ENCODE assay signal across 18 mouse cellular contexts in genomic region chr13:29953417-29954045, GRCm38 (mm10). TPM values are rescaled to one million over a fixed set of nuclear protein-coding genes. Genes with fewer than 3 reads are reported as not detected.
DNase-seq lines count a peak whose midpoint lies in the region; ATAC-seq and TF ChIP-seq lines count a peak whose summit lies in the region.
"Had no signal": no experiment of that assay in that cellular context is flagged by ENCODE, and none has a peak within 500 bp of the region (broad histone marks: within the 10 kb centered on the region; RNA-seq: fewer than 3 reads in every experiment).

No protein-coding gene starts in this region.

- H3K27ac ChIP-seq in gastrocnemius, adult 2 months, result no peak overlapping the region
- no peak overlapping the region for H3K27ac ChIP-seq in kidney, postnatal 0 days
- no peak overlapping the region for H3K27ac ChIP-seq in kidney, embryonic 15.5 days
- no peak overlapping the region for H3K27ac ChIP-seq in midbrain, postnatal 0 days (ENCODE audit: low read depth, low read length)
- no peak overlapping the region for H3K27ac ChIP-seq in midbrain, embryonic 13.5 days
- H3K27ac ChIP-seq: forebrain, embryonic 12.5 days; limb, embryonic 12.5 days; lung, embryonic 15.5 days had no signal

- H3K27me3 ChIP-seq in kidney, postnatal 0 days (ENCODE audit: insufficient read depth, low read length), result no peaks in the 10 kb centered on the region
- H3K27me3 ChIP-seq in kidney, embryonic 15.5 days, result no peaks in the 10 kb centered on the region
- no peaks in the 10 kb centered on the region for H3K27me3 ChIP-seq in midbrain, postnatal 0 days (ENCODE audit: insufficient read depth, low read length)
- no peaks in the 10 kb centered on the region for H3K27me3 ChIP-seq in midbrain, embryonic 13.5 days
- H3K27me3 ChIP-seq: forebrain, embryonic 12.5 days; limb, embryonic 12.5 days; lung, embryonic 15.5 days; megakaryocyte, embryonic 14.5 days had no signal

- no peaks in the 10 kb centered on the region for H3K9me3 ChIP-seq in kidney, postnatal 0 days (replicated peaks; ENCODE audit: low read length)
- 0 out of 2 replicates have a peak, but pooled peaks cover 2% of the 10 kb centered on the region for H3K9me3 ChIP-seq in kidney, embryonic 15.5 days (replicated peaks)
- H3K9me3 ChIP-seq in midbrain, postnatal 0 days (ENCODE audit: low read length), result no peaks in the 10 kb centered on the region
- 0 out of 2 replicates have a peak, but pooled peaks cover 2% of the 10 kb centered on the region for H3K9me3 ChIP-seq in midbrain, embryonic 13.5 days
- H3K9me3 ChIP-seq: forebrain, embryonic 12.5 days; limb, embryonic 12.5 days; lung, embryonic 15.5 days had no signal

- peak; percentile 22; the same call in 1 of the 2 replicates for TF ChIP-seq CTCF in gastrocnemius, adult 2 months (IDR thresholded peaks at IDR 0.05)
- peak; percentile 51 for TF ChIP-seq CTCF in kidney, postnatal 0 days (IDR thresholded peaks at IDR 0.05; ENCODE audit: low read depth)
- peak; percentile 33 for TF ChIP-seq CTCF in midbrain, postnatal 0 days (IDR thresholded peaks at IDR 0.05)

- H3K4me3 ChIP-seq in gastrocnemius, adult 2 months, result no peak overlapping the region
- no peak overlapping the region for H3K4me3 ChIP-seq in kidney, postnatal 0 days (replicated peaks; ENCODE audit: low read depth, low read length)
- H3K4me3 ChIP-seq in kidney, embryonic 15.5 days (replicated peaks), result no peak overlapping the region
- H3K4me3 ChIP-seq in midbrain, postnatal 0 days (ENCODE audit: low read depth, low read length), result no peak overlapping the region
- H3K4me3 ChIP-seq in midbrain, embryonic 13.5 days (replicated peaks), result no peak overlapping the region
- H3K4me3 ChIP-seq: forebrain, embryonic 12.5 days; limb, embryonic 12.5 days; lung, embryonic 15.5 days; megakaryocyte, embryonic 14.5 days had no signal

- H3K4me1 ChIP-seq in kidney, postnatal 0 days (replicated peaks; ENCODE audit: insufficient read depth, low read length), result peaks cover 14% of the 10 kb centered on the region; the same call in 1 of the 2 replicates
- peaks cover 43% of the 10 kb centered on the region for H3K4me1 ChIP-seq in kidney, embryonic 15.5 days
- H3K4me1 ChIP-seq in midbrain, postnatal 0 days (ENCODE audit: insufficient read depth, low read length), result no peaks in the 10 kb centered on the region
- no peaks in the 10 kb centered on the region for H3K4me1 ChIP-seq in midbrain, embryonic 13.5 days (replicated peaks)
- H3K4me1 ChIP-seq: lung, embryonic 15.5 days had no signal

- no peak for ATAC-seq in kidney, postnatal 0 days (replicated peaks; ENCODE audit: low FRiP score, low read depth)
- ATAC-seq in kidney, embryonic 15.5 days (replicated peaks; ENCODE audit: low FRiP score), result no peak
- ATAC-seq in midbrain, postnatal 0 days (ENCODE audit: low FRiP score), result no peak
- no peak for ATAC-seq in midbrain, embryonic 13.5 days
- ATAC-seq: inflammation-experienced regulatory T-cells, adult 6 months had no signal

- intact Hi-C loops in gastrocnemius, adult 2 months (cut with DNase I), result no loop called here

- no peaks in the 10 kb centered on the region for H3K36me3 ChIP-seq in kidney, postnatal 0 days (ENCODE audit: insufficient read depth, low read length)
- peaks cover 26% of the 10 kb centered on the region for H3K36me3 ChIP-seq in kidney, embryonic 15.5 days
- no peaks in the 10 kb centered on the region for H3K36me3 ChIP-seq in midbrain, postnatal 0 days (ENCODE audit: insufficient read depth, low read length)
- peaks cover 24% of the 10 kb centered on the region for H3K36me3 ChIP-seq in midbrain, embryonic 13.5 days

- no peak overlapping the region for H3K4me2 ChIP-seq in kidney, postnatal 0 days (ENCODE audit: low read length)
- no peak overlapping the region for H3K4me2 ChIP-seq in kidney, embryonic 15.5 days
- no peak overlapping the region for H3K4me2 ChIP-seq in midbrain, postnatal 0 days (ENCODE audit: low read depth, low read length, poor library complexity, severe bottlenecking)
- H3K4me2 ChIP-seq in midbrain, embryonic 13.5 days (replicated peaks), result no peak overlapping the region
- H3K4me2 ChIP-seq: forebrain, embryonic 12.5 days; limb, embryonic 12.5 days; lung, embryonic 15.5 days had no signal

- H3K9ac ChIP-seq in kidney, postnatal 0 days (ENCODE audit: low read depth, low read length), result no peak overlapping the region
- H3K9ac ChIP-seq in kidney, embryonic 15.5 days, result no peak overlapping the region
- no peak overlapping the region for H3K9ac ChIP-seq in midbrain, postnatal 0 days (replicated peaks; ENCODE audit: low read length, poor library complexity, severe bottlenecking)
- H3K9ac ChIP-seq in midbrain, embryonic 13.5 days (replicated peaks), result no peak overlapping the region
- H3K9ac ChIP-seq: forebrain, embryonic 12.5 days; limb, embryonic 12.5 days; lung, embryonic 15.5 days had no signal

- WGBS in kidney, postnatal 0 days, result 80% methylated on average over 4 of the region's 4 CpGs
- WGBS in kidney, embryonic 15.5 days, result 78% methylated on average over 4 of the region's 4 CpGs
- WGBS in midbrain, postnatal 0 days, result 97% methylated on average over 4 of the region's 4 CpGs
- WGBS in midbrain, embryonic 13.5 days, result 97% methylated on average over 4 of the region's 4 CpGs

- no peak for DNase-seq in gastrocnemius, adult 2 months
- DNase-seq in gastrocnemius, postnatal 10 days, result no peak
- DNase-seq in kidney, postnatal 0 days (ENCODE audit: low spot score), result no peak
- DNase-seq in midbrain, postnatal 0 days (ENCODE audit: low spot score), result no peak
- DNase-seq in thymus, postnatal 4 days, result no peak
- no peak for DNase-seq in layer of hippocampus, postnatal 10 days (ENCODE audit: low spot score in 2 of 2)
- DNase-seq: adrenal gland, postnatal 36 days; cerebellum, postnatal 10 days; embryo, embryonic 11 days; retina, postnatal 1 day; thymus, postnatal 14 days had no signal

RNA-seq across cellular contexts. Expression of gene E2f3, which starts 32.3 kb away (rescaled TPM):
- total RNA-seq in gastrocnemius, adult 2 months (2021), result 10 to 100 TPM in 1 of 2 experiments, 1 to 10 TPM in 1; 9.6 to 10.8 TPM
- 10 to 100 TPM; 11.0 to 14.2 TPM for total RNA-seq in gastrocnemius, postnatal 10 days (2021)
- 8.2 and 9.2 TPM in 2 replicates for polyA plus RNA-seq in kidney, postnatal 0 days (2015; fragmentation: Nextera tagmentation; extraction: Ambion mirVana)
- polyA plus RNA-seq in kidney, embryonic 15.5 days (2015; fragmentation: Nextera tagmentation; extraction: Ambion mirVana), result 14.6 and 15.4 TPM in 2 replicates
- 8.7 and 9.2 TPM in 2 replicates for total RNA-seq in midbrain, postnatal 0 days (2014; rRNA removed)
- 2.9 and 3.3 TPM in 2 replicates for polyA plus RNA-seq in midbrain, postnatal 0 days (2015; fragmentation: Nextera tagmentation; extraction: Ambion mirVana)
- 7.0 and 7.6 TPM in 2 replicates for polyA plus RNA-seq in midbrain, embryonic 13.5 days (2015; fragmentation: Nextera tagmentation; extraction: Ambion mirVana)
- total RNA-seq in layer of hippocampus, postnatal 10 days (2021), result 10 to 100 TPM; 25.8 to 27.5 TPM
